Mouse (Mus musculus): ENCODE measurements around the gene Gcnt3. TPM values are rescaled to one million over a fixed set of nuclear protein-coding genes. Genes with fewer than 3 reads are reported as not detected.
A peak's percentile ranks its signal among the peaks of the same experiment; 100 is the strongest.

Gene Gcnt3
- polyA plus RNA-seq, 1 experiment, result 0.11 TPM

DNA sequence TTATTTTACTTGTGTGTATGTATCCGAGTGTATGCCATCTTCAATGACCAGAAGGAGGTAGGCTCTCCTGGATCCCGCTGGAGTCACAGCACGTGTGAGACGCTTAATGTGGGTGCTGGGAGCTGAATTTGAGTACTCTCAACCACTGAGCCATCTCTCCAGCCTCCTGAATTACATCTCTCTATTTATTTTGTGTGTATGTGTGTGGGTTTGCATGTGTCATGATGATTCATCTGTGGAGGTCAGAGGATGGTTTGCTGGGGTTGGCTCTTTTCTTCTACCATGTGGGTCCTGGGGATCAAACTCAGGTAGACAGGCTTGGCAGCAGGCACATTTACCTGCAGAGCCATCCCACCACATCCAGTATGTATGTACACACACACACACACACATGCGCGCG lies 43.9 kb upstream of the Gcnt3 start:
- Histone ChIP-seq H3K4me3 (ENCODE audit: insufficient read depth, poor library complexity, severe bottlenecking) (no peak overlapping the region), H3K79me3 (ENCODE audit: low read depth) (no peaks in the 10 kb centered on the region), H3ac (ENCODE audit: control insufficient read depth, insufficient read length, low read depth) (no peak overlapping the region), H3K79me2 (ENCODE audit: control insufficient read depth, insufficient read depth) (no peaks in the 10 kb centered on the region), H3K36me3 (ENCODE audit: control insufficient read depth, insufficient read depth) (no peaks in the 10 kb centered on the region), H3K27me3 (ENCODE audit: control insufficient read depth, insufficient read depth, insufficient read length) (no peaks in the 10 kb centered on the region)
- TF ChIP-seq CTCF (IDR thresholded peaks at IDR 0.05; ENCODE audit: control insufficient read depth, insufficient read depth, insufficient read length), result no peak
- peak; percentile 54 for TF ChIP-seq FOSL1 (IDR thresholded peaks at IDR 0.05; ENCODE audit: insufficient read depth, low read length, poor library complexity, severe bottlenecking)
- TF ChIP-seq MAX (IDR thresholded peaks at IDR 0.05), result peak; percentile 69

DNA sequence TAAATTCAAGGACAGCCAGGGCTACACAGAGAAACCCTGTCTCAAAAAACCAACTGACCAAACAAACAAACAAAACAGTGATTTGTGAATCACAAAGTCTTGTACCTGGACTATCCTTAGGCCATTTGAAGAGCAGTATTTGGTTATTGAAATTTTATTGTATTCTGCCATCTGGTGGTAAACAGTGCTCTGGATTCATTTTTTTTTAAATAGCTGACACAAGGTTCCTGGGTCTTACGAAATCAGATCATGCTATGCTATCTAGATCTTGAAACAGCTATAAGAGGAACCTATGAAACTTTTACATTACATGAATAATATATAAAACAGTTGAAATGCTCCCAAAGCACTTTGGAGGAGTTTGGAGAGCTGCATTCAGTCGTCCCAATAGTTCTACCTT lies 43.1 kb upstream of the Gcnt3 start:
- Histone ChIP-seq H3K79me3 (ENCODE audit: low read depth) (no peaks in the 10 kb centered on the region), H3K79me2 (ENCODE audit: control insufficient read depth, insufficient read depth) (no peaks in the 10 kb centered on the region), H3K27me3 (ENCODE audit: control insufficient read depth, insufficient read depth, insufficient read length) (no peaks in the 10 kb centered on the region), H3ac (ENCODE audit: control insufficient read depth, insufficient read length, low read depth) (no peak overlapping the region), H3K4me3 (ENCODE audit: insufficient read depth, poor library complexity, severe bottlenecking) (no peak overlapping the region), H3K36me3 (ENCODE audit: control insufficient read depth, insufficient read depth) (no peaks in the 10 kb centered on the region)
- TF ChIP-seq CTCF (IDR thresholded peaks at IDR 0.05; ENCODE audit: control insufficient read depth, insufficient read depth, insufficient read length) (no peak), CEBPB (IDR thresholded peaks at IDR 0.05; ENCODE audit: low read depth) (peak; percentile 69), FOSL1 (IDR thresholded peaks at IDR 0.05; ENCODE audit: insufficient read depth, low read length, poor library complexity, severe bottlenecking) (no peak)

DNA sequence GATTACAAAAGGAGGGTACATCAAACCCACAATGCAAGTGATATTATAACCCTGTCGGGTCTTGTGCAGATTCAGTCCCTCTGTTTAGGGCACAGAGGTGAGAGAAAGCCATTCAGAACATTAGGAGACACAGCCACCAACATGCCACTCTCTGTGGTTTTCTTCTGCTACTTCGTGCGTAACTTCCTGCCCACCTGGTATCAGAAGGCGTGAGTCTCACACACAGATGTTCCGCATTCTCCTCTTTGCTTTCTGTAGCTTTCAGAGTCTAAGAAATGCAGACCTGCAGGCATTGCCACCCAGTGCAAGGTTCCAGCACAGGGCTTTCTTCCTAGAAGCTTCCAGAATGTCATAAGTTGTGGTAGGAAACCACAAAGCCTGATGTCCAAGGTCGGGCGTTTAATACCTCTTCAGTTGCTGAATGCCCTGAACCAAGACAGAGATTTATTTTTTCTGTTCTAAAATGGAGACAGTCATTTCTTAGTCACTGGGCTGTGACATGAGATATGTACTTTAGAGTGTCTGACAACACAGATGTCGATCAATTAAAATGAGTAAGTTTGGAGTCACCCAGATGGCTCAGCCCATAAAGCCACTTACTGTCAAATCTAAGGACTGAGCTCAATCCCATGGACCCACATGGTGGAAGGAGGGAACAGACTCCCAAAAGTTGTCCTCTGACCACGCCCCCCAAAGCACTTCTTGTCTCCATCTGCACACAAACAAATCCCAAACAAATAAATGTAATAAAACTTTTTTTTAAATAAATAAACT lies 42.3 kb upstream of the Gcnt3 start:
- Histone ChIP-seq H3K36me3 (ENCODE audit: control insufficient read depth, insufficient read depth) (no peaks in the 10 kb centered on the region), H3K27me3 (ENCODE audit: control insufficient read depth, insufficient read depth, insufficient read length) (no peaks in the 10 kb centered on the region), H3ac (ENCODE audit: control insufficient read depth, insufficient read length, low read depth) (no peak overlapping the region), H3K79me2 (ENCODE audit: control insufficient read depth, insufficient read depth) (no peaks in the 10 kb centered on the region), H3K79me3 (ENCODE audit: low read depth) (no peaks in the 10 kb centered on the region), H3K4me3 (ENCODE audit: insufficient read depth, poor library complexity, severe bottlenecking) (no peak overlapping the region)
- TF ChIP-seq CEBPB (IDR thresholded peaks at IDR 0.05; ENCODE audit: low read depth) (peak; percentile 16), FOSL1 (IDR thresholded peaks at IDR 0.05; ENCODE audit: insufficient read depth, low read length, poor library complexity, severe bottlenecking) (peak; percentile 98), MYOG (IDR thresholded peaks at IDR 0.05; ENCODE audit: control insufficient read depth, extremely low read depth, insufficient read length) (no peak), MYOD1 (IDR thresholded peaks at IDR 0.05; ENCODE audit: control insufficient read depth, insufficient read length, low read depth) (peak; percentile 41), MAX (IDR thresholded peaks at IDR 0.05) (peak; percentile 23), CTCF (IDR thresholded peaks at IDR 0.05; ENCODE audit: control insufficient read depth, insufficient read depth, insufficient read length) (no peak), USF1 (IDR thresholded peaks at IDR 0.05; ENCODE audit: low read depth) (no peak)

DNA sequence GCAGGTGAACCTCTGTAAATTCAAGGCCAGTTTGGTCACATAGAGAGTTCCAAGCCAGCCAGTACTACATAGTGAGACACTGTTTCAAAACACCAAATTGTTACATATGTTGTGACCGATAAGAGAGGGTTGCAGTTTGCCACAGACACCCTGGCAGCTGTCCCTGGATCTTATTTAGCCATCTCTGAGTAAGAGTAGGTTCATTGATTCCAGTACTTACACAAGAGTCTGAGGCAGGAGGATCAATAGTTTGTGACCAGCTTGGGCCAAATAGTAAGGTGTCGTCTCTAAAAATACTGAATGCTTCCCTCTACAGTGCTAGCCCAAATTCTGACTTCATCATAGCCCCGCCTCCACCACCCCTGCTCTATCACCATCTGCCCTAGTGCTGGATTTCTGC lies 40.1 kb upstream of the Gcnt3 start:
- Histone ChIP-seq H3K36me3 (ENCODE audit: control insufficient read depth, insufficient read depth) (no peaks in the 10 kb centered on the region), H3K79me3 (ENCODE audit: low read depth) (no peaks in the 10 kb centered on the region), H3ac (ENCODE audit: control insufficient read depth, insufficient read length, low read depth) (no peak overlapping the region), H3K27me3 (ENCODE audit: control insufficient read depth, insufficient read depth, insufficient read length) (no peaks in the 10 kb centered on the region), H3K79me2 (ENCODE audit: control insufficient read depth, insufficient read depth) (no peaks in the 10 kb centered on the region), H3K4me3 (ENCODE audit: insufficient read depth, poor library complexity, severe bottlenecking) (no peak overlapping the region)
- no peak for TF ChIP-seq USF1 (IDR thresholded peaks at IDR 0.05; ENCODE audit: low read depth)
- TF ChIP-seq MYOD1 (IDR thresholded peaks at IDR 0.05; ENCODE audit: control insufficient read depth, insufficient read length, low read depth), result no peak
- no peak for TF ChIP-seq FOSL1 (IDR thresholded peaks at IDR 0.05; ENCODE audit: insufficient read depth, low read length, poor library complexity, severe bottlenecking)
- TF ChIP-seq CEBPB (IDR thresholded peaks at IDR 0.05; ENCODE audit: low read depth), result no peak
- TF ChIP-seq CTCF (IDR thresholded peaks at IDR 0.05; ENCODE audit: control insufficient read depth, insufficient read depth, insufficient read length), result no peak
- no peak for TF ChIP-seq MAX (IDR thresholded peaks at IDR 0.05)
- TF ChIP-seq MYOG (IDR thresholded peaks at IDR 0.05; ENCODE audit: control insufficient read depth, extremely low read depth, insufficient read length), result no peak

DNA sequence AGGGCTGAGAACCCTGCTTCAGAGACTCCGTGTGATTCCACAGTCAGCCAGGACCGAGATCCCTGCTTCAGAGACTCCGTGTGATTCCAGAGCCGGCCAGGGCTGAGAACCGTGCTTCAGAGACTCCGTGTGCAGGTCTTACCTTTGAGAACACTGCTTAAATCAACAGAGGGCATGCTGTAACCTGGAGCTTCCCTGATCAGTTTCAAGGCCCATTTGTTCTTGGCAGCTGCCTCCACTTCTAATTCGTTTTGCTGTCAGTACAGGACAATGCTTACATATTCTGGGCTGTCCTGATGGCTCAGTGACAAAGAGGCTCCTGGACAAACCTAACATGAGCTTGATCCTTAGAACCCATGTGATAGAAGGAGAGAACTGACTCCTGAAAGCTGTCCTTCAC lies 39.3 kb upstream of the Gcnt3 start:
- Histone ChIP-seq H3K79me3 (ENCODE audit: low read depth) (no peaks in the 10 kb centered on the region), H3ac (ENCODE audit: control insufficient read depth, insufficient read length, low read depth) (no peak overlapping the region), H3K79me2 (ENCODE audit: control insufficient read depth, insufficient read depth) (no peaks in the 10 kb centered on the region), H3K4me3 (ENCODE audit: insufficient read depth, poor library complexity, severe bottlenecking) (no peak overlapping the region), H3K36me3 (ENCODE audit: control insufficient read depth, insufficient read depth) (no peaks in the 10 kb centered on the region), H3K27me3 (ENCODE audit: control insufficient read depth, insufficient read depth, insufficient read length) (no peaks in the 10 kb centered on the region)
- no peak for TF ChIP-seq CEBPB (IDR thresholded peaks at IDR 0.05; ENCODE audit: low read depth)

DNA sequence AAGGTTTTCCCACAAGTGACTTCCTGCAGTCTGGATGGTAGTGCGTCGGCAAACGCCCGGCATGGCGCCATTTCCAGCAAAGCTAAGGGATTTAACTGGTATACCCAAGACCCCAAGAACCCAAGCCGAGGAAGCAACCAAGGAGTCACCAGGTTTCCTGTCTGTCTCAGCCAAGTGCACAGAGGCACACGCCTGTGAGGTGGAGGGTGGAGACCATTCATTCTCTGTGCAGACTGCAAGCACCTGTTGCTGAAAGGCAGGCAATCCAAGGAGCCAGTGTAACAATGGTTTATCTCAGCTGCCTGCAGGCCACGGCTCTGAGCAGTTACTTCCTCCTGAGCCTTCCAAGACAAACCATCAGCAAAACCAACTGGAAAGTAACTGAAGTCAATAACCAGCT lies 34.5 kb upstream of the Gcnt3 start:
- Histone ChIP-seq H3K79me2 (ENCODE audit: control insufficient read depth, insufficient read depth) (no peaks in the 10 kb centered on the region), H3ac (ENCODE audit: control insufficient read depth, insufficient read length, low read depth) (no peak overlapping the region), H3K36me3 (ENCODE audit: control insufficient read depth, insufficient read depth) (no peaks in the 10 kb centered on the region), H3K4me3 (ENCODE audit: insufficient read depth, poor library complexity, severe bottlenecking) (no peak overlapping the region), H3K79me3 (ENCODE audit: low read depth) (no peaks in the 10 kb centered on the region), H3K27me3 (ENCODE audit: control insufficient read depth, insufficient read depth, insufficient read length) (no peaks in the 10 kb centered on the region)
- TF ChIP-seq USF1 (IDR thresholded peaks at IDR 0.05; ENCODE audit: low read depth), result no peak
- TF ChIP-seq CTCF (IDR thresholded peaks at IDR 0.05; ENCODE audit: control insufficient read depth, insufficient read depth, insufficient read length), result no peak

Data from C2C12 (cell line).